Mouse (Mus musculus) embryo, embryonic 10.5 days (tissue): ENCODE results near the gene Gabrr1.
"Not testable (repeated sequence)": the region's sequence is repeated elsewhere in the genome, so short reads cannot be mapped to it uniquely, and the experiment has no call there.

Experiments
- DNase-seq: peaks from one replicate; pipeline ENCODE4 v3.0.0-alpha.2; 2015; ENCODE audit warnings: low spot score

Gene Gabrr1

DNA sequence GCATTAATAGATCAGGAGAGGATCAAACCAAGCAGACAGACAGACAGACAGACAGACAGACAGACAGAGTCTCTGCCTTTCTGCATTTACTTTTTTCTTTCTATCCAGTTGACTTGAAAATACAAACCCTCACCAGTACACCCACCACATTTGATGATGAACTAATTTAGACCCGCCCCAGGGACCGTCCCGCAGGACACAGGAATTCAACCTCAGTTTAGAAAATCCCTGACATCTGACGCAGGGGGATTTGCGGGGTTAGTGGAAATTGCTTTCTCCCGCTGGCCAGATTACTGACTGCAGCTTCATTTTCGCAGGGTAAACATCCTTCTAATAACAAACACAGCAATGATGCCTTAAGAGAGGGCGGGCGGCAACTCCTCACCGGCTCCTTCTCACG lies at the start of gene Gabrr1:
Gene Gabrr1 (plus strand): TSS at position 301 of the 400 bp plus-strand sequence.
- no peak for DNase-seq

DNA sequence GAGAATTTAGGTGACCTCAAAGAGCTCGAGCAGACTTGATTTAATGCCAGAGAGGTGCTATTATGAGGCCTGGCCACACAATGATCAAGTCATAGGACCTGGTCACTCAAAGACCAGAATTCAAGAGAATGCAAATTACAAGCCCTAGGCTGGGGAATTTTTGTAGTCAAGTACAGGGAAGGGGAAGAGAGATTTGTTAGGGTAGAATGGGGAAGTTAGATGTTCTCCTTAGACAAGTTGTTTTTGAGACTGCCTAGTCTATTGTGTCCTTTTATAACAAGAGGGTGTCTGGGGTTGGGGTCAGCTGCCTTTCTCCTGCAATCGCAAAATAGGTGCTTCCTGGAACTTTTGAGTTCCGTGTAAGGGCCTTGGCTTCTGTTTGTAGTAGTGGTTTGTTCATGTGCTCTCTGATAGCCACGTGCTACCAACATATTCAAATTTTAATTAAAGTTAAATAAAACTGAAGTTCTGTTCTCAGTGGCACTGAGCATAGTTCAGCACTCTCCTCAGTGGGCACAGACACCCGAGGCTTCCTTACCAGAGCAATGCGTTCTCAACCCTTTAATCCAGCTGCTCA lies 33.1 kb upstream of the Gabrr1 start:
- no peak for DNase-seq

DNA sequence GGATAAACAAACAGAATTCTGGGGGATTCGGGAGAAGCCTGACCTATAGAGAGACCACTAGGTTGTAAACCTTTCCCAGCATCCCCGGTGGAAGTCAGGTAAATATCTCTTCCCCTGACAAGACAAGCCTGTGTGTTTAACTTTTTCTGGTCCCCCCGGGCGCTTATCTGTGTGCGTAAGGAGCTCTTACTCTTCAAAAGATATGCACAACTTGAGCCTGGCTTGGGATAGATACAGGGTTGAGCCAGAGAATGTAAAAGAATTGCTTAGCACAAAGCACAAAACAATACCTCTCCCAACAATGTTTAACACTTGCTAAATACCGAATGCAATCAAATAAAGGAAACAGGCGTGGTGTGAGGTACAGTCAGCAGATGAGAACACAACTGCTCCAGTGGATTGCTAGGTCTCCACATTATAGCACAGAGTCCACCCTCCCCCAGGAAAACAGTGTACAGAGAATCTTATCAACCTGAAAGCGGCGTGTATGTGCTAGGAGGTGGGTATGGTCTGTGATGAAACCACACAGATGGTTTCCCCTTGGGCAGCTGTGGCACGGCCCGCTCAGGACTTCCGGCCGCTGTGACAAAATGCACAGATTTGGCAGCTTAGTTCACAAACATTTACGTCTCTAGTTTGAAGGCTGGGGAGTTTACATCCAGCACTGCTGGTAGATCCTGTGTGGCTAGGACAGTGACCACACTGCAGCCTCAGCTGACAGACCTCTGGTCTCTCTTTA lies 22.4 kb upstream of the Gabrr1 start:
- DNase-seq = no peak

DNA sequence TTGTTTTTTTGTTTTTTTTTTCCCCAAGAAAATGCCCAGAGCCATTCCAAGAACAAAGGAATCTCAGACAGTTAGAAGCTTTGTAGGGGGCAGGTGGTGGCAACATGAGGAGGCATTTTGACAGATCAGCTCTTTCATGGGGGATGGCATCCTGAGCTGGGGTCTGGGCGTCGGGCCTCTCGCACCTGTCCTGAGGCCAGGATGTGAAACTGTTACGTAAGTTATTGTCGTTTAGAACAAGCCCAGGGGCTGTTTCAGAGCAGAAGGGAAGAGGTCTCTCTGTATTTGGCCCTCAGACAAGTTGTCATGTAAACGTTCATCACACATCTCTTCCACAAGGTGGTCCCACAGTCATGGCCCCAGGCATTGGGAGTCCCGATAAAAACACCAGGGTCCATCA lies 21.5 kb upstream of the Gabrr1 start:
- no peak for DNase-seq

DNA sequence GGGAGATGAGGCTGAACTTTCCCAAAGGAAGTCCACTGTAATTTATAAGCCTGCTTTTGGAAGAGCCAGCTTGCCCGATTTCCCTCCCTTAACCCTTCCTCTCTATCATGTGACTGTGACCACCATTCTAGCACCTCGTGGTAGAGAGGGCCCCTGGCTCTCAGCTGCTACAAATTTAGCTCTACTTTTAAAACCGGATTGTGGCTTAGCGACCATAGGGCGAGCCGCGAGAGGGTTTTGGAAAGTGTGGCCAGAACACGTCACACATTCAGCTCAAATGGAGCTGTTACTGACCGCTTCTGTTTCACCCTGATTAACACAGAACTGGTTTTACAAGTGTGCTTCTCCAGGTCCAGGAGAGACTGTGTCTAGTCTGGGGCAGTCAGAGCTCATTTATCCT lies 21.0 kb upstream of the Gabrr1 start:
- DNase-seq = no peak

DNA sequence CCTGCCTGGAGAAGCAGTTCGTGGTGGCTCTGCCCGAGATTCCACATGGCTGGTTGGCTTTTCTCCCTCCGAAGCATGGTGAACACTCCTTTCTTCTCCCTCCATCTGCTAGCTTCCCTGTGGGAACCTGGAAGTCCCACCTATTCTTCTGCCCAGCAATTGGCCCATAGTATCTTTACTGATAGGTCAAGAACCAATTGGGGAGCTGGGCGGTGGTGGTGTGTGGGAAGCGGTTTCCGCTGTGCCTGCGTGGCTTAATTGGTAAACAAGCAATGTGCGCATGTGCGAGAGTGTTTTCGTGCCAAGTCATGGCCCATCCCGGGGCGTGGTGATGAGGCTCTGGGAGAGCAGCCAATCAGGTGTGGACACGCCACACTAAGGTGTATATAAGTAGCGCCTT lies 19.5 kb upstream of the Gabrr1 start:
- not testable (repeated sequence) for DNase-seq

DNA sequence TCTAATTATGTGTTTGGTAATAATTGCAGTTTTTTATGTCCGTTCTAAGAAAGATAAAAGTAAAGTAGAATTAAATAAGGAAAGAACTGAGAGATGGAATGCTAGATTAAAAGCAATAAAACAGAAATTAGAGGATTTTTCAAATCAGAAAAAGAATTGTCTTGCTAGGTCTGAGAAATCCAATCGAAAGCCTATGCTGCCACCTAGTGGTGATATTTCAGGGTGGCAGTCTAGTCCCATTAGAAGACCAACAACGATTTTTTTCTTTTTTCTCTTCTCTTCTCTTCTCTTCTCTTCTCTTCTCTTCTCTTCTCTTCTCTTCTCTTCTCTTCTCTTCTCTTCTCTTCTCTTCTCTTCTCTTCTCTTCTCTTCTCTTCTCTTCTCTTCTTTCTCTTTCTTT lies 13.2 kb upstream of the Gabrr1 start:
- DNase-seq = peak; percentile 89

DNA sequence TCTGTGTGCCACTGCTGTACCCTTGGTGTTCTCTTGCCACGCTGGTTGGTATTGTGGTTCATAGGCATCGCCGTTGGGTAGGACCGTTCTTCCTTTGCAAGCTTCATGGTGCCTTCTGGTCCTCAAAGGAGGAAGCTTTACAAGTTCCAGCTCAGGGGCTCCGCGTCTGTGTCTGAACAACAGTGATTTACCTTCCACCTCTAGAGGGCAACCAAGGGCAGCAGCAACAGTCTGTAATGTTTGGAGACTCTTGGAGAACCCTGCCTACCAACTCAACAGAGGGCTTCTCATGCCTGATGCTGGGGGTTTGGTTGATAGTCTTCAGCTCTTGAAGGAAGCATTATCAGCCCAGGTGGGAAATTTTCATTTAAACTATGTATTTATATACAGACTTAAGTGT lies 7.8 kb upstream of the Gabrr1 start:
- peak; percentile 44 for DNase-seq

DNA sequence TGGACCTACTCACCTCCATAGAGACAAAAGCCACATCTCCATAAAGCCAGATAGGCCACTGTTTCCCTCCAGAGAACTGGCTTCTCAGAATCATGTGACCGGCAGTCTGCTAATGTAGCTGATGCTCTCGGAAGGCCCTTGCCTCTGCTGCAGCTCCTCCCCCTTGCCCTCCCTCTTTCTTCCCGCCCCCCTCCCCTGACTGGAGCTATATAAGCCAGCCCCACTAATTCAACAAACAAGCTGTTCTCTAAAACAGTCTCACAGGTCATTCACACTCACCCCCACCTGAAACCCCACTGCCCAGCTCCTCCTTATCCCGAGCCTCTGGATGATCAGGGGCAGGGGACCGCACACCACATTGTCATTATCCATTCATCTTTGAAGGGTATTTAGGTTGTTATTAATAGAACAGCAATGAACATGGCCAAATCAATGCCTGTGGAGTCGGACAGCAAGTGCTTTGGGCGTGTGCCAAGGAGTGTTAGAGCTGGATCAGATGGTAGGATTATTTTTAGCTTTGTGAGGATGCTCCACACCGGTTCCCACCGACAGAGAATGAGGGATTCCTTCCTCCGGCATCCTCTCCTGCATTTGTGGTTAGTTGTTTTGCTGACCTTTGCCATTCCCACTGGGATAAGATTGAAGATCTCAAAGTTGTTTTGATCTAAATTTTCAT lies 6.8 kb upstream of the Gabrr1 start:
- no peak for DNase-seq

DNA sequence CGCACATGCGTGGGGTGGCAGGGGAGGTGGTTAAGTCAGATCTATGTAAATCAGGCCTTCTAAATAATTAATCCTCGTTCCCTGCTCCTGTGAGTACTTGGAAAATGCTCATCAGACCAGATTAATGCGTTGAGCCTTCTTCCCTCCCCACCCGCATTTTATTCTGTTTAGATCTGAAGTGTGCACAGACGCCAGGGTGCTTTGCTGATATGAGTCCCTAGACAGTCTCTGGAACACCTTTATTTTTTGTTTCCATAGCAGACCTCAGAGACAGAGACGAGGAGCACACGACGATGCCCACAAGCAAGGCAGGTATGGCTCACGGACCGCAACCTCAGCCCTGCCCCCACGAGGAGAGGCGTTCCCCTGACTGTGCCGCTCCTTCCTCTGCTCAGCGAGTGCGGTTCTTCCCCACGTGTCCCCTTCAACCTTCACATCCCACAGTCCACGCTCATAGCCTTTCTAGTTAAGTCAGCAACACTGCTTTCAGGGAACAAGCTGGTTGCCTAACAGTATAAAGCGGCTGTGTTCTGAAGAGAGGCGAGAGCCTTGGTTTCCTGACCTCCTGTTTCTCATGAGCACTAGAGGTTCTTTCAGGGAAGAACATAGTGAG lies 14.5 kb downstream of the Gabrr1 start:
- no peak for DNase-seq

DNA sequence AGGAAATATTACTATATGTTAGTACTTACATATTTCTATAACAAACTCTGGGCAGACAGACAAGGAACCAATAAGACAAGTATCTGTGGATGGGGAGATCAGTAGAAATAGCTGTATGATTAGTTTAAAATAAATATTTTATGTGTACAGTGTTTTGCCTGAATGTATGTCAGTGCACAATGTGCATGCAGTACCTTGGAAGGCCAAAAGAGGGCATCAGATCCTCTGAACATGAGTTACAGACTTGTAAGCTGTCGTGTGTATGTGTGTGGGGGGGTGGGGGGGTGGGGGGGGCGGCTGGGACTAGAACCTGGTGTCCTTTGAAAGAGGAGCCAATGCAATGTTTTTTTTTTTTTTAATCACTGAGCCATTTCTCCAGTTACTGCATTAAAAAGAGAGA lies 15.5 kb downstream of the Gabrr1 start:
- peak; percentile 81 for DNase-seq

DNA sequence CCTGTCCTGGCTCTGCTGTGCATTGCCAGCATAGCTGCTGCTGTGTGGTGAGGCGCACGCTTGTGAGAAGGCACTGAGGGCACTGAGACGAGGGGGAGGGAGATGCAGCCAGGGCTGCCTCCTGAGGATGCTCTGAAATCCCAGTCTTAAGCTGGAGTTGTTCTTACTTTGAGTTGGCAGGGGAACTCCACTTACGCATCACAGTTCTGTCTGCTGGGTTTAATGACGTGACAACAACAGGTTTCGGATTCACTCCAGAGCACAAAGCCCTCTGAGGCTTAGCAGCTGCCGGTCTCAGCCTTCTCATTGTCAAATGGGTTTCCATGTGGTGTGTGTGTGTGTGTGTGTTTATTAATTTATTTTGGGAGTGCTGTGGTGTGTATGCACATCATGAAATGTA lies 16.8 kb downstream of the Gabrr1 start:
- DNase-seq = no peak

DNA sequence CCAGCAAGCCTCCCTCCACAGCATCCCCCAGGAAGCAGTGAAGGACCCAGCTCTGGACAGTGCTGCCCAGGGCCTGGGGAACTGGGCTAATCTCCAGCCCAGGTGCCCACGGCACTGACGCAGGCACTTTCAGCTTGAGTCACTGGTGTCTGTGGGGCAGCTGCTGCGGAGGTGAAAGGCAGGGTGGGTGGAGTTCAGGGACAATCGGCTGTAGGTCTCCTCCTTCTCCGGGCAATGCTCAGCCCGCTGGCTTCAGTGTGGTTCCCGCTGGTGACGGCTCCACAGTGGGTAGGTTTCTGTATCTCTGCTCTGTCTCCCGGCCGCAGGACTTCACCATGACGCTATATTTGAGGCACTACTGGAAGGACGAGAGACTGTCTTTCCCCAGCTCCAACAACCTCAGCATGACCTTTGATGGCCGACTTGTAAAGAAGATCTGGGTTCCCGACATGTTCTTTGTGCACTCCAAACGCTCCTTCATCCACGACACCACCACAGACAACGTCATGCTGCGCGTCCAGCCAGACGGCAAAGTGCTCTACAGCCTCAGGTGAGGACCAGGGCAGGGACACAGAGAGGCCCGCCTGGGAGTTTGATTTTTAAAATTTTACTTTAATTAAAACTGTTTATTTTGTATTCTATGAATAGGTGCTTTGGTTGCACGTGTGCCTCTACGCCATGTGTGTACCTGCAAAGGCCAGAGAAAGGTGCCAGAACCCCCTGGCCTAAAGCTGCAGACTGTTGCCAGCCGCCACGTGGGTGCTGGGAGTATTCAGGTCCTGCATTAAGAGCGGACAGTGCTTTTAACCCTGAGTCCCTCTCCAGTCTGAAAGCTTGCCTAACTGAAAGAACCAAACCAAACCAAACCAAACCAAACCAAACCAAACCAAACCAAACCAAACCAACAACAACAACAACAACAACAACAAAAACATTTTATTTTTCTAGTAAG lies 20.0 kb downstream of the Gabrr1 start:
- DNase-seq = no peak

DNA sequence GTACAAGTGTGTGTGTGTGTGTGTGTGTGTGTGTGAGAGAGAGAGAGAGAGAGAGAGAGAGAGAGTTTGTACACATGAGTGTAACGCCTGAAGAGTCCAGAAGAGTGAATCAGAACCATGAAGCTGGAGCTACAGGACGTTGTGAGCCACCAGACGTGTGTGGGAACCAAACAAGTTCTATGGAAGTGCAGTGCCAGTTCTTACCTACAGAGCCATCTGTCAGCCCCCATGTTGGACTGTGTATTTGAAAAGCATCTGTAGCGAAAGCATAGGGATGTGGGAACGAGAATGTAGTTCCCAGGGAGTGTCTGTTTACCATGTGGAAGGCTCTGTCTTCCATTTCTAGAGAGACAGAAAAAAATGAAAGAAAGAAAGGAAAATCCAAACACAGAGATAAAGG lies 51.2 kb downstream of the Gabrr1 start:
- DNase-seq = no peak

DNA sequence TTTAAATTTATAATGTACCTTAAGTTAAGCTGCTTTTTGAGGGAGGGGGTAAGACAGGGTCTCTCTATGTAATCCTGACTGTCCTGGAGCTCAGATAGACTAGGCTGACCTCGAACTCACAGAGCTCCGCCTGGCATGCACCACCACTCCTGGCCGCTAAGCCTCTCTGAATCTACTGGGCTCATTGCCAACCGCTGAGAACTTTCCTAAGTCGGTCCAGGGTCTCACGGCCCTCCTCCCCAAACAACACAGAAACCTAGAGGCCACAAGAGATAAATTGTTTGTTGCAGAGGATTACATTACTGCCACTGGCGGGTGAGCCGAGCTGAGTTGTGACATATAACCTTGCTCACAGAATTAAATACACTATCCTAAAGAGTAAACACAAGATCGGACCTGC lies 55.8 kb downstream of the Gabrr1 start:
- peak; percentile 63 for DNase-seq

DNA sequence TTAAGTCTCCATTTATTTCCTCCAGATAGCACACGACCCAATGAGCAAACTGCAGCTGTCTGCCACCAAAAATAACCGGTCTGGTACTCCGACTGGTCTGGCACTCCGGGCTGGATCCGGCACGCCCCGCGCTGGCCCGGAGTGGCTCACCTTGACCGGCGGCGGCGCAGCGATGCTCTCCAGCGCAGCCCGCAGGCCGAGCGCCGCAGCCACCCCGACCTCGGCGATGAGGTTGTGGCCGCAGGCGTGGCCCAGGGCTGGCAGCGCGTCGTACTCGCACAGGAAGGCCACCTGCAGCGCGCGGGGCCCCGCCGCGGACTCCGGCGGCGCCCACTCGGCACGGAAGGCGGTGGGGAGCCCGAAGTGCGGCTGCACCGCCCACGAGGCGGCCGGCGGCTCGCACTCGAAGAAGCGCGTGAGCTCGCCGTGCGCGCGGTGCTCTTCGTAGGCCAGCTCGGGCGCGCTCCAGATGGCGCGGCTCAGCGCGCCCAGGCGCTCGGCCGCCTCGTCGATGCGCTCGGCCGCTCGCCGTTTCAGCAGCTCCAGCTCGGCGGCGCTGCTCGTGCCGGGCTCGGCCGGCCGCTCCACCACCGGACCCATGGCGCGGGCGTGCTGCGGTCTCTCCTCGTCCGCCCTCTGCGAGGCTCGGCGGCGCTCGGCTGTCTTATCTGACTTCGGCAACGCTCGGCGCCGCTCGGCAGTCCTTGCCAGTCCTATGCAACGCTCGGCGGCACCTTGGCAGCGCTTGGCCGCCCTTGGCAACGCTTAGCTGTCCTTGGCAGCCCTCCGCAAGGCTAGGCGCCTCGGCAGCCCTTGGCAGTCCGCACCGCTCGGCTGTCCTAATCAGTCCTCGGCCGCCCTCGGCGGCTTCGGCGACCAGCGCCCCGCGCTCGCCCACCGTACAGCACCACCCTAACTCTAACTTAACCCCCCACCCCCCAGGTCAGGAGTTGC lies 56.7 kb downstream of the Gabrr1 start:
- DNase-seq = peak; percentile 82

DNA sequence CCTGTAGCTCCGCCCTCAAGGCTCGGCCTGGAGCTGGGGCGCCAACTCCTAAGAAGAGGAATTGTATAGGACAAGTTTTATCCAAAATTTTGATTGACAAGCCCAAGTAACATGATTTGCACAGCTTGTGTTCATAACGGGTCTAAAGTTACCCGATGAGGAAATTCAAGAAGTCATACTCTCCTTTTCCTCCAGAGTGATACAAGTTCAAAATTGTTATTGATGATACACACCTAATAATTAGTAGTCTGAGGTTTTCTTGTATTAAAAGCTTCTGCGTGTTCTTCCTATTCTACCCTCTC lies 57.4 kb downstream of the Gabrr1 start, which contains the start of gene Pm20d2:
Gene Pm20d2 (minus strand): TSS at position 3 of the 302 bp plus-strand sequence.
- no peak for DNase-seq

DNA sequence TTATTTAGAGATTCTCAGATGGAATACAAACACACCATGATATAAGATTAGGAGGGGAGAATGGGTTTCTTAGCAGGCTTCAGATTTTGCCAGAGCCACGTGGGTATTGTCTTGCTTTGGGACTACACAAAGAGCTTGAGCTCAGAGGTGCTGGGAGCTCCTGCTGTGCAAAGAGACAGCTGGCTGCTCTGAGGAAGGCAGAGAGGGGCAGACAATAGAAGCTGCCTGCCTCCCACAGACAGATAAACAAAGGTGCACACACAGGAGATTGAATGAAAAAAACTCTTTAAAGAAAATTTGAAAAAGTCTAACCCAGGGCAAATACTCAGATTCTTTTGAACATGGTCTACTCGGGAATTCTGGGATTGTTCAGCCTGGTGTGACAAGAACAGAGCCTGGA lies 65.8 kb downstream of the Gabrr1 start:
- peak; percentile 20 for DNase-seq

DNA sequence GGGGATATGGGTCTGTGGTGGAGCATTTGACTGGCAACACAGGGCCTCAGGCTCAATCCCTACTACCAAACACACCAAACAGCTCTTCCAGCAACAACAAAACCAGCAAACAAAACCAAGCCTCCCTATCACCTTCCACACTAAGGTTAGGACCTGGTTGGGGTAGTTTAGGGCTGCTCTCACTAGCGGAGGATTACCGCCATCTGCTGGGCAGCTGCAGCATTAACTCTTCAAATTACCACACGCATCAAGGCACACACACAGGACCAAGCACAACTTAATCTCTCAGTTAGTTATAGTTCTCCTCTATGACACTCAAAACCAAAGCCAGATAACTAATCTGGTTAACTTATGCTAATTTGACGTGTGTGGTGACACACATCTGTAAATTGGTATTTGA lies 72.4 kb downstream of the Gabrr1 start:
- peak; percentile 81 for DNase-seq

DNA sequence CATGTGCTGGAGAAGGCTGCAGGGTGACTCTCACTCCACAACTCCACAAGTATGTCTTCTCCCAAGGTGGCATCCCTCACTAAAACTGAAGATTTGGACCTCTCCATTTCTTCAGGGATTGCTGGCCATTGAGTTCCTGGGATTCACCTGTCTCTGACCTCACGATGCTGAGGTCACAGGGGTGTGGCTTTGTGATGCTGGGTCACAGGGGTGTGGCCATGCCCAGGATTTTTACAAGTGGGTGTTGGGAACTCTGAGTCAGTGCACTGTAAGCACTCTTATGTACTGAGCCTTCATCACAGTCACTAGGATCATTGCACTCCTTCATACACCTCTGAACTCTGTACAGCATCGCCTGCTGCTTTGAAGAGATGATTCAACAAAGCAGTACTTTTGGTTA lies 75.2 kb downstream of the Gabrr1 start:
- DNase-seq = no peak
